Mouse (Mus musculus) embryo, embryonic 11 days (tissue): ENCODE measurements around the gene Ifngr2.

Experiments used
- DNase-seq: peaks from one replicate; pipeline ENCODE4 v3.0.0-alpha.2; 2015

The Ifngr2 gene

GRCm38 (mm10) chr16:91537065-91537464 lies 9.8 kb upstream of the Ifngr2 start:
- DNase-seq = no peak

GRCm38 (mm10) chr16:91538051-91538450 lies 8.8 kb upstream of the Ifngr2 start:
- DNase-seq = no peak

GRCm38 (mm10) chr16:91538513-91538912 lies 8.4 kb upstream of the Ifngr2 start:
- DNase-seq = no peak

- DNase-seq = peak; percentile 55
Measured at GRCm38 (mm10) chr16:91541573-91542081, 5.2 kb upstream of the Ifngr2 start.

- DNase-seq = no peak
Measured at GRCm38 (mm10) chr16:91543619-91544018, 3.3 kb upstream of the Ifngr2 start.

- no peak for DNase-seq
Measured at GRCm38 (mm10) chr16:91545597-91546281, 1.1 kb upstream of the Ifngr2 start.

GRCm38 (mm10) chr16:91546391-91546835 lies 459 bp upstream of the Ifngr2 start:
- no peak for DNase-seq

GRCm38 (mm10) chr16:91547974-91548373 lies 1.1 kb downstream of the Ifngr2 start:
- DNase-seq = no peak

GRCm38 (mm10) chr16:91548586-91548985 lies 1.7 kb downstream of the Ifngr2 start:
- no peak for DNase-seq

GRCm38 (mm10) chr16:91548996-91549395 lies 2.1 kb downstream of the Ifngr2 start:
- no peak for DNase-seq

- DNase-seq = no peak
Measured at GRCm38 (mm10) chr16:91549616-91550015, 2.7 kb downstream of the Ifngr2 start.

GRCm38 (mm10) chr16:91551081-91551524 lies 4.2 kb downstream of the Ifngr2 start:
- no peak for DNase-seq

GRCm38 (mm10) chr16:91552072-91552471 lies 5.2 kb downstream of the Ifngr2 start:
- DNase-seq = no peak

GRCm38 (mm10) chr16:91553625-91554024 lies 6.8 kb downstream of the Ifngr2 start:
- no peak for DNase-seq

GRCm38 (mm10) chr16:91555017-91555605 lies 8.2 kb downstream of the Ifngr2 start:
- DNase-seq = no peak

- no peak for DNase-seq
Measured at GRCm38 (mm10) chr16:91556659-91557058, 9.8 kb downstream of the Ifngr2 start.

- DNase-seq = peak; percentile 73
Measured at GRCm38 (mm10) chr16:91557214-91557613, 10.3 kb downstream of the Ifngr2 start.

- DNase-seq = no peak
Measured at GRCm38 (mm10) chr16:91557693-91558092, 10.8 kb downstream of the Ifngr2 start.

GRCm38 (mm10) chr16:91561099-91561498 lies 14.2 kb downstream of the Ifngr2 start:
- DNase-seq = peak; percentile 60

- no peak for DNase-seq
Measured at GRCm38 (mm10) chr16:91561541-91562457, 14.9 kb downstream of the Ifngr2 start.

GRCm38 (mm10) chr16:91564580-91565291 lies 17.9 kb downstream of the Ifngr2 start:
- no peak for DNase-seq

GRCm38 (mm10) chr16:91565292-91565951 lies 18.6 kb downstream of the Ifngr2 start:
- no peak for DNase-seq
